Mouse (Mus musculus): ENCODE data around the gene Gcc2.
"Not testable (repeated sequence)": the region's sequence is repeated elsewhere in the genome, so short reads cannot be mapped to it uniquely, and the experiment has no call there.

Gcc2 gene

GRCm38 (mm10) chr10:58232641-58232969 is 22.7 kb upstream of the Gcc2 start, which contains the start of gene Duxf3:
TSS of gene Duxf3 (minus strand) at chr10:58232675.
- DNase-seq, result not testable (repeated sequence)

GRCm38 (mm10) chr10:58233054-58233739 is 22.1 kb upstream of the Gcc2 start:
- DNase-seq, result peak; percentile 97

- peak; percentile 92 for DNase-seq
These were observed 21.6 kb upstream of the Gcc2 start for GRCm38 (mm10) chr10:58233740-58234121.

- peak; percentile 97 for DNase-seq
These were observed 20.3 kb upstream of the Gcc2 start for GRCm38 (mm10) chr10:58234985-58235384.

GRCm38 (mm10) chr10:58236613-58237012 is 18.7 kb upstream of the Gcc2 start, which contains the start of gene Gm4981:
TSS of gene Gm4981 (minus strand) at chr10:58236701.
- peak; percentile 89 for DNase-seq

- DNase-seq, result peak; percentile 98
These were observed 16.1 kb upstream of the Gcc2 start for GRCm38 (mm10) chr10:58238984-58239740.

GRCm38 (mm10) chr10:58249535-58249934 is 5.8 kb upstream of the Gcc2 start:
- DNase-seq, result no peak

GRCm38 (mm10) chr10:58254635-58255175 is 592 bp upstream of the Gcc2 start:
- DNase-seq, result no peak

- DNase-seq, result no peak
These were observed 657 bp downstream of the Gcc2 start for GRCm38 (mm10) chr10:58255954-58256353.

- DNase-seq, result no peak
These were observed 3.2 kb downstream of the Gcc2 start for GRCm38 (mm10) chr10:58258466-58258865.

- no peak for DNase-seq
These were observed 26.9 kb downstream of the Gcc2 start for GRCm38 (mm10) chr10:58282238-58282637.

- no peak for DNase-seq
These were observed 35.4 kb downstream of the Gcc2 start for GRCm38 (mm10) chr10:58290742-58291141.

GRCm38 (mm10) chr10:58294246-58294645 is 38.9 kb downstream of the Gcc2 start:
- DNase-seq, result no peak

- DNase-seq, result no peak
These were observed 40.3 kb downstream of the Gcc2 start for GRCm38 (mm10) chr10:58295605-58296004.

- peak; percentile 54 for DNase-seq
These were observed 49.7 kb downstream of the Gcc2 start for GRCm38 (mm10) chr10:58304996-58305395.

GRCm38 (mm10) chr10:58306897-58307296 is 51.6 kb downstream of the Gcc2 start:
- DNase-seq, result no peak

- DNase-seq, result no peak
These were observed 55.5 kb downstream of the Gcc2 start for GRCm38 (mm10) chr10:58310791-58311190.

GRCm38 (mm10) chr10:58312887-58313286 is 57.6 kb downstream of the Gcc2 start:
- DNase-seq, result peak; percentile 18

GRCm38 (mm10) chr10:58320881-58321280 is 65.6 kb downstream of the Gcc2 start:
- DNase-seq, result no peak

- DNase-seq, result no peak
These were observed 67.2 kb downstream of the Gcc2 start for GRCm38 (mm10) chr10:58322361-58323027.

GRCm38 (mm10) chr10:58323028-58323991 is 68.0 kb downstream of the Gcc2 start, which contains the start of gene Lims1:
TSS of gene Lims1 (plus strand) at chr10:58323466.
- peak; percentile 100 for DNase-seq

GRCm38 (mm10) chr10:58326271-58326670 is 71.0 kb downstream of the Gcc2 start:
- no peak for DNase-seq
